Mouse (Mus musculus) heart, adult 2 months (tissue): Measurements from ENCODE around the gene Ephb2.

Experiments
- CTCF ChIP-seq: fragments of 200-600 bp; IDR thresholded peaks from 2 replicates; pipeline ENCODE4 v1.8.1; 2022; ENCODE audit warnings: antibody characterized with exemption, mild to moderate bottlenecking, moderate library complexity
- EP300 ChIP-seq: fragments of 200-500 bp; IDR thresholded peaks from 2 replicates; pipeline ENCODE4 v1.6.1; 2011; ENCODE audit warnings: low read depth, low read length, control low read depth; ENCODE audit not compliant: insufficient read depth
- POLR2A ChIP-seq: fragments of 200-500 bp; IDR thresholded peaks from 2 replicates; pipeline ENCODE4 v1.6.1; 2011; ENCODE audit warnings: mild to moderate bottlenecking, low read depth, low read length, control low read depth; ENCODE audit not compliant: insufficient read depth

DNA sequence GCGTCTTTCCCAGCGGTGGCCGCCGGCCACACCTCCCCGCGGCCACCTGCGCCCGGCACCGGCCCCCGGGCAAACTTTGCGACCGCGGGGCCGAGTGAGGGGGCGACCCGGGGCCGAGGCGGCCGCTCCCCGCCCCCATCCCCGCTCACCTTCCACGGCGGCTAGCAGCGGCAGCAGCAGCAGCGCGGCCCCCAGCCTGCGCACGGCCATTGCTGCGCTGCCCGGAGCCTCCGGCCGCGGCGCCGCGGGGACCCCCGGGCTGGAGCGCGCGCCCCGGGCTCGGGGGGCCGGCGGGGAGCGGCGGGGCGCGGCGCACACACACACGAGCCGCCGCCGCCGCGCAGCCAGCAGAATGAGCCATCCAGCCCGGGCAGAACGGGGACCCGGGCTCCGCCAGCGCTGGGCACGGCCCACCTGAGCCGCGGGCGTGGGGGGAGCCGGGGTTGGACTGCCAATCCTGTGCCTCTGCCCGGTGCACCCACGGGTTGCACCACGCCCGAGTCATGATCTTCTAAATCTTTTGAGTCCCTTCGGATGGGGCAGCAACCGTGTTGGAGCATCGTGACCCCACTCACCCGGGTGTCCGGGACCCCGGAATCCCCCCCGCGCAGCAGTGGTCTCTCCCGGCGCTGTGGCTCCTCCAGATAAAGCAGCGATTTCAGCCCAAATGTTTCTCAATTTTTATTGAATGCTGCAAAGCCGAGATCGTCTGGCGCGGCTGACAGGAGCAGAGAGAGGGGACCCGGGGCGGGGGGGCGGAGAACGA lies at the start of gene Ephb2:
- TF ChIP-seq POLR2A (no peak), CTCF (no peak), EP300 (no peak)
